Mouse (Mus musculus): ENCODE measurements around the gene Gm20388. TPM values are rescaled to one million over a fixed set of nuclear protein-coding genes. Genes with fewer than 3 reads are reported as not detected.

The Gm20388 gene
- polyA plus RNA-seq, 1 experiment from 2014 or later: not detected

DNA sequence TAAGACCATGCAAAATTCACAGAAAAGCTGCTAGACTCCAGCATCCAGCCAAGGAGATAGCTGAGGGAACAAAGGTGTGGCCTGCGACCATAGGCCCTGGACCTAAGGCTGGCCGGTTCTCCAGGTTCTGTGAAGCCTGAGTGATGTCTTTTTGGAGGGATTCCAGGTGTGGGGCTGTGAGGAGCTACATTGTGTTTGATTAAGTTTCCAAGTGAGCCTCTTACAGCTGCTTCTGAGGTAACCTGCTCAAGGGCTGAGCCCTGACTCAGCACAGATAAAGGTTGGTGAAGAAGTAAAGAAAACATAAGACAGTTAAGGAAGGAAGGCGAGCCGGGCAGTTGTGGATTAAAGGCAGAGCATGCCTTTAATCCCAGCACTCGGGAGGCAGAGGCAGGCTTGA, 3591.6 kb downstream of the Gm20388 start:
- Histone ChIP-seq H3K9me3 (no peaks in the 10 kb centered on the region), H3K4me3 (no peak overlapping the region), H3K27me3 (no peaks in the 10 kb centered on the region), H3K36me3 (peaks cover 87% of the 10 kb centered on the region), H3K4me2 (replicated peaks) (no peak overlapping the region), H3K4me1 (no peaks in the 10 kb centered on the region), H3K27ac (replicated peaks) (no peak overlapping the region), H3K9ac (replicated peaks) (no peak overlapping the region)
- WGBS: 91% methylated on average over 5 of the region's 5 CpGs
- no peak for ATAC-seq (replicated peaks)

DNA sequence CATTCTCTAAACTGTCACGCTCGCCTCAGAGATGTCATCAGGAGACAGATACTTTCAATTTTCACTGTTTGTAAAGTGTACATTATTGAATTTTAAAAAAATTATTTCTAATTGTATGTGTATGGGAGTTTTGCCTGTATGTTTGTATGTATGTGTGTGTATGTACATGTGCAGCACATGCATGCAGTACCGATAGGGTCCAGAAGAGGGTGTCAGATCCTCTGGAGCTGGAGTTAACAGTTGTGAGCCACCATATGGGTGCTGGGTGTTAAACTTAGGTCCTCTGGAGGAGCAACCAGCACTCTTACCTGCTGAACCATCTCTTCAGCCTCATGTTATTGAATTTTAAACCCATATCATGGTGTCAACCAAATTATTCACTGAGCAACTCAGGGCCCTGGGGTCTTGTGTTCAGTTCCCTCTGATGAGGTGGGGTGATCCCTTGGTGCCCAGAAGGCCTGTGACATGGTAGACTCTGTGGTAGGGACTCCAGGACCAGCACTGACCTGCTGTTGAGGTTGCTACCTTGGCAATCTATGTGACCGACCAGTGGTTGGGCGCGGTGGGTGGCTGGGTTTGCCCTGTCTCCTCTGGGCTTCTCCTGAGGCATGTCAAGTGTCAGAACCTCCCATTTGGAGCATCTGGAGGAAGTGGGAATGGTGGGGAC, 3593.3 kb downstream of the Gm20388 start:
- Histone ChIP-seq H3K27me3 (no peaks in the 10 kb centered on the region), H3K4me3 (no peak overlapping the region), H3K9ac (replicated peaks) (no peak overlapping the region), H3K4me1 (no peaks in the 10 kb centered on the region), H3K36me3 (peaks cover 93% of the 10 kb centered on the region), H3K9me3 (no peaks in the 10 kb centered on the region), H3K4me2 (replicated peaks) (no peak overlapping the region), H3K27ac (replicated peaks) (no peak overlapping the region)
- no peak for ATAC-seq (replicated peaks)
- 98% methylated on average over 6 of the region's 6 CpGs for WGBS

DNA sequence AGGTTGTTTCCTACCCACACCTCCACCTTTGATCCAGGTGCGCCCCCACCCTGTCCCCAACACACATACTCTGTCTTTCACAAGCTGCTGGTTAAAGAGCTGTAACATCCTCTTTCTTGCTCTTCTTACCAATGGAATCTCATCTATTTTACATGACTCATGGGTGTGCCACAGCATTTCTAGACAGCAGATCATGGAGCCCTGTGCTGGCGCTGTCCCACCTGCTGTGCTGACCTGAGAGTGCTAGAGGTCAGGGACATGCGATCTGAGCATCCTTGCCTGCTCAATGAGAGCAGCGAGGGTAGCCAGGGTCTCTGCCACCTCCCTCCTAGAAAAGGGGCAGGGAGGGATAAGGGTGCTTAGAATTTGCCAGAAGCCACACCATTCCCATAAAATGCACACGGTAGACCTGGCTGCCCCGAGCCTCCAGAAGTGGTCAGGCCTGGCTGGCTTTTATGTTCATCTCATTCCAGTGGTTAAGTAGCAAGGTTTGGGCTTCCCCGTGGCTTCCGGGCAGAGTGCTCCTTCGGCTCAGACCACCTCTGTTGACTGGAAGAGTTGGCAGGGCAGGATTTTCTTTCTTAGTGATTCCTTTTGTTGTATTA, 3594.1 kb downstream of the Gm20388 start:
- H3K4me1 ChIP-seq: no peaks in the 10 kb centered on the region
- no peak overlapping the region for H3K9ac ChIP-seq (replicated peaks)
- no peak overlapping the region for H3K27ac ChIP-seq (replicated peaks)
- H3K4me2 ChIP-seq (replicated peaks): no peak overlapping the region
- no peaks in the 10 kb centered on the region for H3K9me3 ChIP-seq
- WGBS: 94% methylated on average over 9 of the region's 9 CpGs
- peaks cover 94% of the 10 kb centered on the region for H3K36me3 ChIP-seq
- ATAC-seq (replicated peaks): no peak
- H3K27me3 ChIP-seq: no peaks in the 10 kb centered on the region
- no peak overlapping the region for H3K4me3 ChIP-seq

DNA sequence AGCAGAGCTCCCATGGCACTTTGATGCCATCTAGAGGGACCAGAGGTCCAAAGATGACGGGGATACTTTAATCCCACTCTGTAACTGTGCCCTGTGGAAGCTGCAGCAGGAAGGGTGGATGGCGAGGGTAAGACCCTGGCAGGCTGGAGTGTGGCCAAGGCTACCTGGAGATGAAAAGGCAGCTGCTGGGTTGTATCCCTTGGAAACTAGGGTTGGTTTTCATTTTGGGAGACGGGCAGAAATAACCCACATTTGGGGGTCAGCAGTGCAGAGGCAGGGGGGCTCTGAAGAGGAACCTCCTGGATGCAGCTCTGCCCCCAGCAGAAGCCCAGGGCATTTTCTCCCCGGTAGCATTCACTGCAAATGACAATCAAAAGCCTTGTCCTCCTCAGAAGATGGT, 3594.6 kb downstream of the Gm20388 start:
- Histone ChIP-seq H3K27me3 (no peaks in the 10 kb centered on the region), H3K4me3 (no peak overlapping the region), H3K36me3 (peaks cover 93% of the 10 kb centered on the region), H3K9ac (replicated peaks) (no peak overlapping the region), H3K4me2 (replicated peaks) (no peak overlapping the region), H3K9me3 (no peaks in the 10 kb centered on the region), H3K27ac (replicated peaks) (no peak overlapping the region), H3K4me1 (no peaks in the 10 kb centered on the region)
- WGBS: 78% methylated on average over 4 of the region's 4 CpGs
- ATAC-seq (replicated peaks): no peak

DNA sequence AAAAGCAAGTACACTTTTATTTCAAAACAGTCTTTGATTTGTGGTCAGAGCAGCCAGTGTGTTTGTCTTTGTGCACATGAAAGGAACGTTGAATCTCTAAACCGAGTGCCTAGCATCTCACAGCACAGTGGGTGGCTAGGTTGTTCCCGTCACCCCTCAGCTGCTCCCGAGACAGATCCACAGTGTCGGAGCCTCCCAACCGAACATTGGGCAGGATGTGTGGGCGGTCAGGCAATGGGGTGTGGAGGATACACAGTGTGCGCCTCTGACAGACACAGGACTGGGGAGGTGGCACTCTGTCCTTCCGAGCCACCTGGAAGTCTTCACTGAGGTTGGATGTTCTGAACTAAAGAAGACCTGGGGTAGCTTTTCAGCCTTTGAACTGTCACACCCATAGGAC, 3595.1 kb downstream of the Gm20388 start:
- Histone ChIP-seq H3K4me1 (no peaks in the 10 kb centered on the region), H3K27me3 (no peaks in the 10 kb centered on the region), H3K9ac (replicated peaks) (no peak overlapping the region), H3K4me3 (no peak overlapping the region), H3K9me3 (no peaks in the 10 kb centered on the region), H3K27ac (replicated peaks) (no peak overlapping the region), H3K4me2 (replicated peaks) (no peak overlapping the region), H3K36me3 (peaks cover 88% of the 10 kb centered on the region)
- ATAC-seq (replicated peaks): no peak
- 87% methylated on average over 9 of the region's 9 CpGs for WGBS

DNA sequence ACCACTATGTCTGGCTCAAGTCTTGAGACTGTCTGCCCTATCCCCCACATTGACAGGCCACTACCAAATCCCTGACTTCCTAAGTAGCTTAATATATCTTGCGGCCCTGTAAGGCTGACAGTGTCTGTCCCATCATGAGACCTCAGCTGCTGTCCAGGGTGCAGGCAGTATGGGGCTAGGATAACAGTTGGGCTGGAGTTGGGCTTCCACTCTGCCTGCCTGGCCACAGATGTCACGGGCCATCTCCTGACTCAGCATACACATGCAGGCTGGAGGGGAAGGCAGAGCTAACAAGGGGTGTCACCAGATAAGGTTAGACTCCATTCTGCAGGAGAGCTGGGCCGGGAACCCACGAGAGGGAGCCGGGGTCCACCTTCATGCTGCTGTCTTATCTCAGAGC, 3596.5 kb downstream of the Gm20388 start:
- H3K9me3 ChIP-seq: no peaks in the 10 kb centered on the region
- H3K4me1 ChIP-seq: no peaks in the 10 kb centered on the region
- no peak overlapping the region for H3K4me2 ChIP-seq (replicated peaks)
- ATAC-seq (replicated peaks): no peak
- peaks cover 74% of the 10 kb centered on the region for H3K36me3 ChIP-seq
- no peak overlapping the region for H3K9ac ChIP-seq (replicated peaks)
- no peaks in the 10 kb centered on the region for H3K27me3 ChIP-seq
- H3K27ac ChIP-seq (replicated peaks): no peak overlapping the region
- no peak overlapping the region for H3K4me3 ChIP-seq
- WGBS: 95% methylated on average over 5 of the region's 5 CpGs

DNA sequence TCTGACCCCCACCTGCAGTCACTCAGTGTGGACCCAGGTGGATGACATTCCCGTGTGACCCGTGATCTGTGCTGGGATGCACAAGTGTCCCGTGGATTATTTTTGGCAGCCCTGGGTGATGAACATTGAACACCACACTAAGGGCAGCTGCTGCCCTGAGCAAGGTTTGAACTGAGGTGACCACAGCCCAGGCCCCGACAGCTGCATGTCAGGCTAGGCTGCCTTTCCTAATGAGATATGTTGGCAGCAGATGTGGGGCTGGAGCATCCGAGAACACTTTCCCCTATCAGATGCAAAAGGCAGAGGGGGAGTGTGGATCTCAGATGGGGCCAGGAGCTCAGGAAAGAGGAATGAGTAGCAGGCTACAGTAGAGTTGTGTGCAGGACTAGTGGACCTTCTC, 3600.2 kb downstream of the Gm20388 start:
- Histone ChIP-seq H3K27me3 (no peaks in the 10 kb centered on the region), H3K4me1 (peaks cover 26% of the 10 kb centered on the region), H3K36me3 (peaks cover 40% of the 10 kb centered on the region), H3K9me3 (no peaks in the 10 kb centered on the region), H3K27ac (replicated peaks) (no peak overlapping the region), H3K4me3 (no peak overlapping the region), H3K9ac (replicated peaks) (no peak overlapping the region), H3K4me2 (replicated peaks) (no peak overlapping the region)
- ATAC-seq (replicated peaks): no peak
- 77% methylated on average over 5 of the region's 5 CpGs for WGBS

DNA sequence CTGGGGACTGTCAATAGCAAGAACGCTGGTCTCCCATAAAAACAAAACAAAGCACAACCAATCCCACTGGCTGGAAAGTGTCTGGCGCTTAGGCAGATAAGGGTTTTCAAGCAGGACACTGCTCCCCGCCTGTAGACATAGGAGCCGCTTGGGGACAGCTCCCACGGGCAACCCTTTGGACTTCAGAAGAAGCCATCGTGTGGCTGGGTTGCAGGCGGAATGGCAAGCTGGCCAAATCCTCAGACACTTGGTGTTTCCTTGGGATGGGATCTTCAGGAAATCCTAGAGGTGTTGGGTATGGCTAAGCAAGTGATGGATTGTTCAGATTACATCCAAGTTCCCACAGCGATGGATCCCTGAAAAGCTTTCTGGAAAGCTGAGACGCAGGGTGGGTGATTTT, 3603.5 kb downstream of the Gm20388 start:
- Histone ChIP-seq H3K4me3 (peak overlapping the region; percentile 96), H3K4me1 (peaks cover 37% of the 10 kb centered on the region), H3K9ac (replicated peaks) (peak overlapping the region; percentile 95), H3K27me3 (0 out of 2 replicates have a peak, but pooled peaks cover 5% of the 10 kb centered on the region), H3K36me3 (peaks cover 10% of the 10 kb centered on the region), H3K9me3 (no peaks in the 10 kb centered on the region), H3K27ac (replicated peaks) (peak overlapping the region; percentile 94), H3K4me2 (replicated peaks) (peak overlapping the region; percentile 69)
- 4% methylated on average over 9 of the region's 9 CpGs for WGBS
- no peak for ATAC-seq (replicated peaks)

DNA sequence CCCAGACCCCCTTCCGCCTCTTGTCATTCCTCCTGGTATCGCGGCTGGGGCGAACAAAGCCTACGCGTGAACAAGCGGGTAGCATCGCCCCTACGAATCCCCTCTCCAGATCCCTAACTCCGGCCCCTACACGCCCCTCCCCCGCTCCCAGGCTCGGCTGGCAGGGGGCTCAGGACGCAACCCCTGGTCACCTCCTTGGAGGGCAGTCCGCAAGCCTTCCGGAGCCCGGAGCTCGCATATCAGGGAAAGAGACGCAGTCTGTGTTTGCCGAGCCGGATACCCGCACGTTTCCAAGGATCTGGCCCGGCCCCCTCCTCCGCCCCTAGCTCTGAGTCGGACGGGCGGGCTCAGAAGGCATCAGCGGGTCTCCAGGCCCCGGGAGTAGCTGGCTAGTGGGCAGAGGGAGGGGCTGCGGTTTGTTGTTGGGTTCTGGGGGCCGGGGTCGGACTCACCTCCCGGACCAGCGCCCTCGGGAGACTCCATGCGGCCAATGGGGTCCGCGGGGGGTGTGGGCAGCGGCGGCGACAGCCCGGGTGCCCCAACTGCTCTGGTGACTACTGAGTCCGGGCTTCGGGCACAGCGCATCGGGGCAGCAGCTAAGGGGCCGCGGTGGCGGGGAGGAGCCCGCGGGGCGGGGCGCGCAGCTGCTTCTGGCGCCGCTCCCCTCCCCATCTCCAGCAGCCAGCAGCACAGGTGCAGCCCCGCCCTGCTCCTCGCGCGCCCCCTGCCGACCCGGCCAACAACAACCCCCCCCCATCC, 3604.3 kb downstream of the Gm20388 start, which contains the start of gene Dbndd1:
Dbndd1 (minus strand) TSS at position 683 of the 759 bp plus-strand sequence.
- 0% methylated on average over 61 of the region's 63 CpGs for WGBS
- peak; percentile 61 for ATAC-seq (replicated peaks)
- H3K9me3 ChIP-seq: no peaks in the 10 kb centered on the region
- H3K4me3 ChIP-seq: peak within 1 kb of the TSS; percentile 96
- H3K4me1 ChIP-seq: peaks cover 44% of the 10 kb centered on the region
- H3K27me3 ChIP-seq: 0 out of 2 replicates have a peak, but pooled peaks cover 5% of the 10 kb centered on the region
- H3K9ac ChIP-seq (replicated peaks): peak within 1 kb of the TSS; percentile 95
- H3K27ac ChIP-seq (replicated peaks): peak within 1 kb of the TSS; percentile 94
- peak within 1 kb of the TSS; percentile 69 for H3K4me2 ChIP-seq (replicated peaks)
- peaks cover 2% of the 10 kb centered on the region for H3K36me3 ChIP-seq

DNA sequence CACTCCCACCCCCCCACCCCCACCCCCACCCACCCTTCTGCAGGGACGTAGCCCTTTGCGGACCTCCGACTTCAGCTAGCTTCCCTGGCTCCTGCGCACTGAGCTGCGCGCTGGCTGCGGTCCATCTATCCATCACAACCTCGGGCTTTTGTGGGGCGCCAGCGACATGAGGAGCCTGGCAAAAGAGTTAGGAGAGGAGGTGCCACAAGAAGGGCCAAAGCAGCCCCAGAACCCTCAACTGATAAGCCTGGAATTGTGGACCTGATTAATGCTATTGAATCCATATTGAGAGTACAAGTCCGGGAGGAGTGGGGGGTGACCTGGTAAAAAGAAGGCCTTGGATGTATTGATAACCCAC, 3604.9 kb downstream of the Gm20388 start:
- under 1% methylated on average over 10 of the region's 11 CpGs for WGBS
- H3K4me1 ChIP-seq: peaks cover 48% of the 10 kb centered on the region
- H3K4me2 ChIP-seq (replicated peaks): peak overlapping the region; percentile 69
- ATAC-seq (replicated peaks): no peak
- 0 out of 2 replicates have a peak, but pooled peaks cover 5% of the 10 kb centered on the region for H3K27me3 ChIP-seq
- H3K4me3 ChIP-seq: peak overlapping the region; percentile 96
- H3K9ac ChIP-seq (replicated peaks): peak overlapping the region; percentile 38; the same call in 1 of the 2 replicates
- 0 out of 2 replicates have a peak, but pooled peaks cover under 1% of the 10 kb centered on the region for H3K36me3 ChIP-seq
- H3K27ac ChIP-seq (replicated peaks): 0 out of 2 replicates have a peak overlapping the region, but pooled peaks have one; percentile 53
- no peaks in the 10 kb centered on the region for H3K9me3 ChIP-seq

DNA sequence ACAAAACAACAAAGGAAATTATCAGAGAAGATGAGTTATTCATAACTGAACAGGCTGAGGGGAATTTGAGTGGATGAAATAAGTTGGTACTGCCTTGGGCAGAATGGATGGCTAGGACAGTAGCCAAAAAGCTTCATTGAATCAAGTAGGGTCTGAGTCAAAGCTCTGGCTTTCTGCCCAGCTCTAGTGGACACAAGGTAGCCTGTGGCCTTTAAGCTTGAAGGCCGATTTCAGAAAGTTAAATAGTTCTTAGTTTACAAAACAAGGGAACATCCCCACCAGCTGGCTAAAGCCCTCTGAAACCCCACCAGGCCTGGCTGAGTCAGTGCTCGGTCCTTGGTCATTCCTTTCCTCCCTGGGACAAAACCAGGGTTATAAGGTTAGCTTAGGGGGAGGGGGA, 3606.0 kb downstream of the Gm20388 start:
- no peak for ATAC-seq (replicated peaks)
- Histone ChIP-seq H3K27ac (replicated peaks) (no peak overlapping the region), H3K9ac (replicated peaks) (no peak overlapping the region), H3K4me3 (no peak overlapping the region), H3K4me1 (peaks cover 50% of the 10 kb centered on the region), H3K9me3 (no peaks in the 10 kb centered on the region), H3K27me3 (0 out of 2 replicates have a peak, but pooled peaks cover 5% of the 10 kb centered on the region), H3K4me2 (replicated peaks) (no peak overlapping the region), H3K36me3 (0 out of 2 replicates have a peak, but pooled peaks cover 8% of the 10 kb centered on the region)
- WGBS: 32% methylated on average over 2 of the region's 2 CpGs

DNA sequence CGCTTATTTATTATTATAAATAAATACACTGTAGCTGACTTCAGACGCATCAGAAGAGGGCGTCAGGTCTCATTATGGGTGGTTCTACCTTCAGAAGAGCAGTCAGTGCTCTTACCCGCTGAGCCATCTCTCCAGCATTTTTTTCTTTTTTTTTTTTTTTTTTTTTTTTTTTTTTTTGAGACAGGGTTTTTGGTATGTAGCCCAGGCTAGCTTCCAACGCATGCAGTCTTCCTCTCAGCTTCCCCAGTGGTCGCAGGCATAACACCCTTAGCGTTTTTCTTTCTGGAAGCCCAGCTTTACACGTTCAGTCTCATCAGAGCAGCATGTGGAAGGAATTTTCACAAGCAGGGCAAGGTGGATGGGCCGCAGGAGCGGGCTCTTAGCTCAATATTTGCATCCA, 3607.5 kb downstream of the Gm20388 start:
- Histone ChIP-seq H3K9me3 (no peaks in the 10 kb centered on the region), H3K27me3 (0 out of 2 replicates have a peak, but pooled peaks cover 5% of the 10 kb centered on the region), H3K4me1 (peaks cover 41% of the 10 kb centered on the region), H3K4me2 (replicated peaks) (peak overlapping the region; percentile 86), H3K4me3 (peak overlapping the region; percentile 77), H3K36me3 (peaks cover 19% of the 10 kb centered on the region), H3K9ac (replicated peaks) (0 out of 2 replicates have a peak overlapping the region, but pooled peaks have one; percentile 14), H3K27ac (replicated peaks) (peak overlapping the region; percentile 49; the same call in 1 of the 2 replicates)
- no peak for ATAC-seq (replicated peaks)
- WGBS: 34% methylated on average over 10 of the region's 10 CpGs

Measured in forebrain, embryonic 15.5 days (tissue).